Mouse (Mus musculus): ENCODE measurements at regions not wholly inside any gene's neighbourhood (a gene's known extent, or its start where the extent isn't known, plus 50 kb on each side); places are given as distances from the start of the nearest gene placed in this dataset.
"Not testable (repeated sequence)": the region's sequence is repeated elsewhere in the genome, so short reads cannot be mapped to it uniquely, and the experiment has no call there.

- CTCF ChIA-PET = no interaction called here
Observed at GRCm38 (mm10) chr14:86599511-86599910, 541.5 kb downstream of the Diaph3 start.

- CTCF ChIA-PET = no interaction called here
Observed at GRCm38 (mm10) chr14:86588525-86588924, 552.5 kb downstream of the Diaph3 start.

- CTCF ChIA-PET = not testable (repeated sequence)
Observed at GRCm38 (mm10) chr14:86585959-86586358, 555.1 kb downstream of the Diaph3 start.

GRCm38 (mm10) chr14:86562728-86563127 is 578.3 kb downstream of the Diaph3 start:
- CTCF ChIA-PET = no interaction called here

- CTCF ChIA-PET = no interaction called here
Observed at GRCm38 (mm10) chr14:86537992-86538391, 603.0 kb downstream of the Diaph3 start.

- CTCF ChIA-PET = no interaction called here
Observed at GRCm38 (mm10) chr14:86536341-86537027, 604.6 kb downstream of the Diaph3 start.

- CTCF ChIA-PET = interaction anchor here (0.6 kb wide), 1 partner anchor 80 kb away, joined by 4 read pairs; no protein-coding TSS in a partner anchor
Observed at GRCm38 (mm10) chr14:86510408-86510807, 630.6 kb downstream of the Diaph3 start.

- CTCF ChIA-PET = no interaction called here
Observed at GRCm38 (mm10) chr14:86509686-86510085, 631.3 kb downstream of the Diaph3 start.

GRCm38 (mm10) chr14:86506286-86506685 is 634.7 kb downstream of the Diaph3 start:
- CTCF ChIA-PET = no interaction called here

GRCm38 (mm10) chr14:86490826-86491225 is 650.2 kb downstream of the Diaph3 start:
- CTCF ChIA-PET = no interaction called here

GRCm38 (mm10) chr14:86489872-86490631 is 651.0 kb downstream of the Diaph3 start:
- CTCF ChIA-PET = interaction anchor here (0.6 kb wide), 1 partner anchor 14 kb away, joined by 3 read pairs; no protein-coding TSS in a partner anchor

GRCm38 (mm10) chr14:86489044-86489816 is 651.8 kb downstream of the Diaph3 start:
- CTCF ChIA-PET = interaction anchor here (0.6 kb wide), 1 partner anchor 13 kb away, joined by 3 read pairs; no protein-coding TSS in a partner anchor

GRCm38 (mm10) chr14:86487285-86487897 is 653.6 kb downstream of the Diaph3 start:
- CTCF ChIA-PET = no interaction called here

GRCm38 (mm10) chr14:86484247-86484646 is 656.8 kb downstream of the Diaph3 start:
- CTCF ChIA-PET = no interaction called here

GRCm38 (mm10) chr14:86473604-86474003 is 667.4 kb downstream of the Diaph3 start:
- CTCF ChIA-PET = no interaction called here

- CTCF ChIA-PET = no interaction called here
Observed at GRCm38 (mm10) chr14:86470462-86470861, 670.6 kb downstream of the Diaph3 start.

- CTCF ChIA-PET = no interaction called here
Observed at GRCm38 (mm10) chr14:86467886-86468463, 673.1 kb downstream of the Diaph3 start.

- CTCF ChIA-PET = no interaction called here
Observed at GRCm38 (mm10) chr14:86463388-86463787, 677.6 kb downstream of the Diaph3 start.

- CTCF ChIA-PET = no interaction called here
Observed at GRCm38 (mm10) chr14:86453142-86453541, 687.9 kb downstream of the Diaph3 start.

GRCm38 (mm10) chr14:86450616-86451015 is 690.4 kb downstream of the Diaph3 start:
- CTCF ChIA-PET = no interaction called here

- CTCF ChIA-PET = no interaction called here
Observed at GRCm38 (mm10) chr14:86445139-86445538, 695.9 kb downstream of the Diaph3 start.

All from spleen, embryonic (tissue).